Mouse (Mus musculus) right cerebral cortex, postnatal 25 days (tissue): Measurements from ENCODE around the gene B3gnt6.

Experiments
- DNase-seq: peaks from one replicate; pipeline ENCODE4 v3.0.0; 2022

Gene B3gnt6

DNA sequence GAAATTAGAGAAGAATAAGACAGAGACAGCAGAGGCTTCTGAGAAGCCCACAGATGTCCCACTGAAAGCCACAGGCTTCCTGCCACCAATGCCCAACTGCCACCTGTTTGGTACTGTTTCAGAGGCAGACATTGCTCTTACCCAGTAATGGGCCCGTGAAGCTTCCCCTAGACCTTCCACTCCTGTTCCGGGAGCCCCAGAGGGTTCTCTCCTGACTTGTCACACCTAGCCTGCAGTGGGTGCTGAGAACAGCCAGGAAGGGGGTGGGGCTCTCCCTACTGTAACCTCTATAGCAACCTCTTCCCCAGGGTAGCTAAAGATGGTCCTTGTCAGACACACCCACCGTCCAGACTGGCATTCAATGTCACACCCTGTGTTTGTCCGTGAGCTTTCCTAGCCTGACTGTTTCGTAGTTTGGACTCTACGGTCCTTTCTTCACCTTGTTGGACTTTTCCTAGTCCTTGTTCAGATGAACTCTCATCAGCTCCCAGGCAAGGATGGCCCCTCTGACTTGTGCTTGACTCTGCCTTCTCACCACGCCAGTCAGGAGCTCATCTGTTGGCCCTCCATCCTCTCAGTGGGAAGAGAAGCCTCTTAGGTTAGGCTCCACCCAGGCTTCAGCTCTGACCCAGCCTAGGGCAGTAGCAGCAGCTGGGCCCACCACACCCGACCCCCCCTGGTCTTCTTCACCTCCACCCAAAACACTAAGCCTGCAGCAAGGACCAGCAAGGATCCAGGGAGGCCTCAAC is 22.8 kb downstream of the B3gnt6 start:
- no peak for DNase-seq

DNA sequence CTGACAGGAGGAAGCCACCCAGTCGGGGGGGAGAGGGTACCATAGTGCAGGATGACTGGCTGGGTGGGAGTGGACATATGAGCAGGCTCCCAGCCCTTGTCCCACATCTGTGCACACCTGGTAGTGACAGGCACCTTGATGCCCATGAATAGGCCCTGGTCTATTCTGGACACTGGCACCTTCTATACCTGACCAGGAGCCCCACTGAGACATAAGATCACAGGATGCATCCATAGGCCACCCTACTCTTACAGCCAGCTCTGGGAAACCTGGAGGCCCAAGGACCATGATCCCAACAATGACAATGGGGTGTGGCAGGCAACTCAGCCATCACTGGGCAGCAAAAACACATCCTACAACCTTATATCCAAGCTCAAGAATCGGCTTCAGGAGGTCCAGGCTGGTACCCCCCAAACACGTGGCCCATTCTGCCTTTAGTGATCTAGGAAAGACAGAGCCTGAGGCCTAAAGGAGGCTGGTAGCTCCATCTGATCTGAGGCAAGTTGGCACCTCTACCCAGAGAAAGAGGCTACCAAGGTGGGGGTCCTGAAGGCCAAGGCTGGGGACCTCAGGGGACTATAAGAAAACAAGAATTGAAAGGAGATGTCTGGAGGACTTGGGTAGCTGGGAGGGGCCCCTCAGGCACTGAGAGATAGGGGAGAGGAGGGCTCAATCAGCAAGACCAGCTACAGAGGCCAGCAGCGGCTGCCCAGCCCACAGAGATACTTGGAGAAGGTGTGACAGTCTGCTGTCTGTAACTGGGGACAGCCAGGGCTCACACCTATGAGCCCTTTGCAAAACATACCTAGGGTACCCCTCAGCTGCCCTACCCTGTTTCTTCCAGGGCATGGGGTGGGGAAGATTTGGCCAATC is 24.2 kb downstream of the B3gnt6 start:
- DNase-seq: no peak

DNA sequence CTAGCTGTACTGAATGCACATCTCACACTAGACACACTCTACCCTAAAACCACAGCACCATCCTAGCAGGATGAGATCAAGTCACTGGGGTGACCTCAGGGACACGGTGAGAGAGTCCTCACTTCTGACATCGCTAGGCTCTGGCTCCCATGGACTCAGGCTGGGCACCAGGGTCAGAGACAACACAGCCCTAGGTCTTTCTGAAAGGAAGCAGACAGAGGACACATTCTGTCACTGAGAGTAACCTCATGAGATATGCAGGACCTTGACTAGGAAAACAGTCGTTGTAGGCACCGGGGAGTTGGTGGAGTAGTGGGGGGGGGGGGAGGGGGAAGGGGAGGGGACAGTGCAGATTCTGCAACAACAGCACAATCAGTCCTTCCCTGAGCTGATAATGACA is 25.9 kb downstream of the B3gnt6 start:
- DNase-seq: no peak

DNA sequence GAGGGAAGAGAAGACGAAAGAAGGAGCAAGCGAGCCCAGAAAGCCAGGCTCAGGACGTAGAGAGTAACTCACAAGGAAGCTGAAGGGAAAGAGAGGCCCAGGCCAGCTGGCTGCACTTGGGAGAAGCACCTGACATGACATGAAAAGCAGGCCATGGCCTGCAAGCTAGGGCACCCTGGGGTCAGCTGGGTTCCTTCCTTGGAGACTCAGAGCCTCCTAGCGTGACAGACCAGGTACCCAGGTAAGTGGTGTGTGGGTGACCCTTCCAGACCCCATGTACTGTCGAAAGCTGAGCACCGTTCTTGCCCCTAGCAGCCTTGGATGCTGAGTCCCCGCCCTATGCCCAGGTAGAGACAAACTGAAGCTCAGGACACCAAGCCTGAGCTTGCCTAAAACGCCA is 26.6 kb downstream of the B3gnt6 start:
- no peak for DNase-seq

DNA sequence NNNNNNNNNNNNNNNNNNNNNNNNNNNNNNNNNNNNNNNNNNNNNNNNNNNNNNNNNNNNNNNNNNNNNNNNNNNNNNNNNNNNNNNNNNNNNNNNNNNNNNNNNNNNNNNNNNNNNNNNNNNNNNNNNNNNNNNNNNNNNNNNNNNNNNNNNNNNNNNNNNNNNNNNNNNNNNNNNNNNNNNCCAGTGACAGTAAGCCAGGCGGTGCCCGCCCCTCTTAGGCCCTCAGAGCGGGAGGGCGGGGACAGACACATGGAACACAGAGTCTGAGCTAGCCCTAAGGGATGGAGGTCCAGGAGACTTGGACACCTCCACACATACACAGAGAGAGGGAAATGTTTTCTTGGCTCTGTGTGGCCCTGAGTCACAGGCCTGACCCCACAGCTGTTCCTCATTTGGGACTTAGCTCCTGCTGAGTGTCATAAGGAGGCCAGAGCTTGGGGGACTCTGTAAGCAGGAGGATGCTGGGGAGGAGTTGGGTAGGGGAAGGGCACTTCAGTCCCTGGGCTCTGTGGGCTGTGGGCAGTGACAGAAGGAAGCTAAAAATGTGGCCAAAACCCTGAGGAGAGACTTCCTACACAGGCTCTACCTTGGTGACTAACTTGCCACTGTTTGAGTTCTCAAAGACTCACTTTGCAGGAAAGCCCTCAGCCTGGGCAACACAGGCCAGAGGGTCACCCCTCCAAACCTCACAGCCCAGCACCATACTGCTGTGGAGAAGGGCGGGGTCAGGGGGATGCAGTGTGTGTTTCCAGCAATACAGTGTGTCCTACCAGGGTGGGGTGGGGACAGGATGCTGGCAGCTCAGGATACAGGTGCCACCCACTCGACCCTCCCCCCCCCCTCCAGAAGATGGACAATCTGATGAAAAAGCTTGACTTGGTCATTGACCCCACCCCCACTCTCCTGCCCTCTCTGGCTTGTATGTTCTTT is 27.9 kb downstream of the B3gnt6 start:
- no peak for DNase-seq

DNA sequence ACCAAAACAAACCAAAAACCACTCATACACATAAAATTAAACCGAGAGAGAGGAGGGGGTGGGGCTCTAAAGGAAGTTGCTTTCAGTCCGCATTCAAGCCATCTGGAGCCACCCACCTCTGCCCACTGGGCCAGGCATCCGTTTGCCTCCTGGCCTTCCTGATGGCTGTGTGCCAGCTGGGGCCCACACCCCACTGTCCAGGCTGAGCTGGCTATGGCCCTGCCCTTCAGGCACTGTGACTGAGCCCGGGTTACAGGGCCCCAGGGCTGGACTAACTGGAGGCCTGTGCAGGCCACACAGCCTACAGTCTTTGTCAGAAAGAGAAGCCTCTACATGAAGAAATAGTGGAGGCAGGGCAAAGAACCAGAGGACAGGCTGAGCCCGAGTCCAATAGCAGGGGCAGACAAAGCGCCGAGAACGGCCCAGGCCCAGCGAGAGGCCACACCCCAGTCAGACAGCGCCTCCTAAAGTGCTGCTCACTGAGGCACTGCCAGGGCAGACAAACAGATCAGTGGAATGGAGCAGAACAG is 34.2 kb downstream of the B3gnt6 start:
- DNase-seq: no peak

DNA sequence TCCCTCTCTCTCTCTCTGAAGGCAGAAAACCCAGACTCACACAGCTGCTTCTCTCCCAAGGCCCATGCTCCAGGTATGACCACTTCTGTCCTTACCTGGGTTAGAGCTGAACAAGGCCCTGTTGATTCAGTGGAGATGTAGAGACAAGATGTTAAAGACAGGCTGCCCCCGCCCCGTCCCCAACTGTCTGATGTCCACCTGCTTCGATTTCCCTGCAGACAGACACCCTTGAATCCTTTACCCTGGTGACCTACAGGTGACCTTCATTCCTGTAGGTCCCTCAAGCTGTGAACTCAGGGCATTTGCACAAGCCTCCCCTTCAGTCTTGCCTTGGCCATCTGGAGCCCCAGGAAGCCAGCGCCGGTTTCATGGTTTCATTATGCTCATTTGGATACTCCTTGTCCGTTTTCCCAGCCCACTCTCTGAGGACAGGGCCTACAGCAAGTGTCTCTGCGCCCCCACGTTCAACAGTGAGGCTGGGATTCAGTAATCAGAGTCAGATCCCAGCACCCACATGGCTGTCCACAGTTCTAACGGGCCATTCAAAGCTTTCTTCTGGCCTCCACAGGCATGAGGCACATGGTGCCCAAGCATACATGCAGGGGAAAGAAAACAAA is 34.8 kb downstream of the B3gnt6 start:
- no peak for DNase-seq

DNA sequence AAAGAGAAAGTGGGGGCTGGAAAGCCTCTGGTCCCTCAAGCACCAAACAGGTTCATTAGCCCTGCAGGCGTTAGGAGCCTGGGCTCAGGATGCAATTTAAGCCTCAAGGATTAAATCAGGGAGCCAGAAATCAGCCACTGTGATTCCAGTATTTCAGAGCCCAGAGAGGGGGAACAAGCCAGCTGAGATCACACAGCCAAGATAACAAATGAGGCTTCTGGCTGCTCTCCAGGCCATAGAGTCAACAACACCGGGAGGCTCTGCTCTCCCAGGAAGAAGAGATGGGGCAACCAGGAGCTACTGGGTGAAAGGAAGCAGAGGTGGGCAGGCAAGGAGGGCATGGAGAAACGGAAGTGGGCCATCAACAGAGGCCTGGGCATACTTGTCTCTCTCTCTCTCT is 35.6 kb downstream of the B3gnt6 start:
- no peak for DNase-seq

DNA sequence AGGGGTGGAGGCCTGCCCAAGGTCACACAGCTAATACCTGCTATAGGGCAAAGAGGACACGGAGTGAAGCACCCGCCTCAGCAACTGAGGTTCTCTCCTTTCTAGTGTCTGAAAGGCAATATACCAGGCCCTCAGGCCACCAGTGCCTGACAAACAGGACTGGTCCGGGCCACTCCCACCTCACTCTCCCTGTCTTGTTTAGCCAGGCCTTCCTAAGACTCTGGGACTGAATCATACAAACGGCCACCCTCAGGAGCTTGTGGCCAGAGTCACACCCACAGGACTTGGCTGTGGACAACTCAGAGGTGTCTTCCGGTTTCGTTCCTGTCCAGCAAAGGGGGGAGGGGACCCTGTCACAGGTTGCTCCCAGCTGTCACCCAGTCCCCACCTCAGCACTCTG is 37.0 kb downstream of the B3gnt6 start:
- DNase-seq: no peak

DNA sequence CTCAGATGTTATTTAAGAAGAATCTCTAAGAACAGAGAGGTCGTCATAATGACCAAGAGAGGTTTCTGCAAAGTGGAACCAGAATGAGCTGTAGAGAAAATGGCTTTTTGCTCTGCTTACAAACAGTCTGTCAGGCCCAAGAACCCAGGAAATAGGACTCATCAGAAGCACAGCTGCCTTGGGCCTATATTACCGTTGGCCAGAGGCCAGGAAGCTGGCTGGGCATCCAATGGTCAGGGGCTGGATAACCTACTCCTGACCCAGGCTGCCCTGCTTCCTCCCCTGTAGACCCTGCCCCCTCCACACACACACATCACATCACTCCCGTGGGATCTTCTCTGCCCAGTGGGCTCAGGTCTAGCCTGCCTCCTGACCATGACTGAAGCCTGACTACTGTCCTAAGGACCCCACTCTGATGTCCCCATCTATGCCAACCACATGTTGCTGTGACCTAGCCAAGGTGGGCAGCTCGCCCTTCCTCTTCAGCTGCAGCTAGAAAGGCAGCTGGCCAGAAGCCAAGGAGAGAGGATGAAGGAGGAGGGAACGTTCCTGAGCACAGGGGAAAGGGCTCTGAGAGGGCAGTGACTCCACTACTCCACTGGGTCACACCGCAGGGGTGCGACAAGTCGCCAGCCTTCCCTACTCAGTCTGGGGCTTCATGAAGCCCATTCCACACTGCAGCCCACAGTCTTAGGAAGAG is 39.1 kb downstream of the B3gnt6 start:
- DNase-seq: no peak

DNA sequence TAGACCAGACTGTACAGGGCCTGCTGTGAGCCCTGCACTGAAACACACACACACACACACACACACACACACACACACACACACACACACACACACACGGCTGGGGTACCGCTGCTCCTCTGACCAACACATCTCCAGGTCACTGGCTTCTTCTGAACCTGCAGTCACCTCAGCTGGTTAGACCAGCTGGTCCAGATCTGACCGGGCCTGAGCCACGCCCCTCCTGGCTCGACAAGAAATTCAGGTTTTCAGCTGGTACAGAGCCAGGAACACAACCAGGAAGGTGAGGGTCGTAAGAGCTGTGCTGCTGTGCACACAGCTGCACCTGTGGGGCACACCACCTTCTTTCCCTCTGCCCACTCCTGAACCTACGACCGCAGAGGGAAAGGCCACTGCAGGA is 40.8 kb downstream of the B3gnt6 start:
- DNase-seq: no peak

DNA sequence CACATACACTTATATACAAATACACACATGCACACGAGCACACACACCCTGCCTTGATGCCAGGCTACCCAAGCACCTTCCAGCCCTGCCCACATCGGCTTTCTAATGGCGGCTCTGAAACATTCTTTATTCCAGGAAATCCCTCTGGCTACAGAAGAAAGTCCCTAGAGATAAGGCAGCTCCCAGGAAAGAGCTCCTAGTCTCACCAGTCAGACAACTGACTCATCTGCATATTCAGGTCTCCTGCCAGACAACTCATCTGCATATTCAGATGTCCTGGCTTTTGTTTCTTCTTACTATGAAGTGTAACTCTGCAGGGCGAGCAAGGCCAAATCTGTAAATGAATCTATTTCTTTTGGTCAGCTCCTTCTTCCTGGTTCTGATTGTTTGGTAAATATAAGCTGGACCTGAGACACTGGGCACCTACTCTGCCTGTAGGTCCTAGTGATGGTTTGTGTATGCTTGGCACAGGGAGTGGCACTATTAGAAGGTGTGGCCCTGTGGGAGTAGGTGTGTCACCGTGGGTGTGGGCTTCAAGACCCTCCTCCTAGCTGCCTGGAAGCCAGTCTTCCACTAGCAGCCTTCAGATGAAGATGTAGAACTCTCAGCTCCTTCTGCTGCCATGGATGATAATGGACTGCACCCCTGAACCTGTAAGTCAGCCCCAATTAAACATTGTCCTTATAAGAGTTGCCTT is 41.5 kb downstream of the B3gnt6 start:
- no peak for DNase-seq

DNA sequence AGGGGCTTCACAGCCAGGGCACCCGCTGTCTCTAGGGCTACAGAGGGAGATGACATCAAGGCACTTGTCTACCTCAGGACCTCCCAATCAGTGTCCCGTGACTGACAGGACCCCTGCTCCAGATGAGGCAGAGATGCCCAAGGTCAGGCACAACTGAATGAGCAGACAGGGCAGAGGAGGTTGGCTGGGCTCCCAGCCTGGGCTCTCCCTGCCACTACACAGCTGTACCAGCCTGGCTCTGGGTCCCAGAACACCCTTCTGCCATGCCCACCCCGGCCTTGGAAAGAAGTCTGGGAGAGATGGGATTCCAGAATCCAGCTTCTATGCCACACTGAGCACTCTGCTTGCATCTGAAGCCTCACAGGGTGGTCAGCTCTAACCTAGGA is 43.0 kb downstream of the B3gnt6 start:
- DNase-seq: no peak

DNA sequence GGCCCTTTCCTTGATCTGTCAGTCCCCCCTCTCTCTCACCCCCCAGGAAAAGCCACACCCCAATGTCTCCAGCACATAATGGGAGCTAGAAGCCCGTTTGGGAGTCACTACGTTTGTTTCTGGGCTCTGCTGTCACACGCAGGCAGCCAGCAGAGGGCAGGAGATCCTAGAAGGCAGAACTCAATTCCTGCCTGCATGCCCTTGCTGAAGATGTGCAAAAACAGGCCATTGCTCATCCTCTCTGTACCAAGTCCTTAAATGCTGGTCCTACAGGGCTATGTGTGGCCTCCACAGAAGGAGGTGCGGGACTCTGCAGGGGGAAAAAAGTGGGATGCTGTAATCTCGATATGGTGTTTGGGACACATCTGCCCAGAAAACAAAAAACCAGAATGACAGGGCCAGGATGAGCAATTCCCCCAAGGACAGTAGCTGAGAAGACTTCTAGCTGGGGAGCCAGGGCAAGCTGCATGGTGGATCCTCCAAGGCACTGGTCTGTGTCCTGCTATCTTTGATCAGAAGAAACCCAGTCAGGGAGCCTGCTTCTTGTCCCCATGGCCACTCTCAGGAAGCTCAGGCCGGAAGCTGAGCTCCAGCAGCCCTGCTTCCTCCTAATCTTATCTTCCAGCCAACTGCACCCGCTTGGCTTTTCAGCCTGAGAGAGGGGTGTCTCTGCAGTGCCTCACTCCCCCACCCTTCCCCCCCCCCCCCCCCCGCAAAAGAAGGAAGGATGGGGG is 43.6 kb downstream of the B3gnt6 start:
- peak; percentile 70 for DNase-seq

DNA sequence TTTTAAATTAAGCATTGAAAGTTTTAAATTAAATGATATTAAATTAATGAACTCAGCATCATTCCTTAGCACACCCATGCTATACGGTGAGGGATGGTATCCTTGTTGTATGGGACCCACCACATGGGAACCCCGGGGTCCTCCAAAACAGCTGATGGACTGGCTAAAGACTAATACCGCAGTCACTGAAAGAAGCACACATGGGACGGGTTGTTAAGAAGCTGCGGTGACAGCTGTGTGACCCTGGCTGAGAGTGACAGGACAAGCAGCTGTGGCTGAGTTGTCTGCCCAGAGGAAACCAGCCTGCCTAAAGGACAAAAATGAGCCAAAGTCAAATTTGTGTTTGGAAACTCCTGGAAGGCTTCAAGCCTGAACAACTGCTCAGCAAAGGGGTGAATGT is 45.4 kb downstream of the B3gnt6 start:
- DNase-seq: no peak

DNA sequence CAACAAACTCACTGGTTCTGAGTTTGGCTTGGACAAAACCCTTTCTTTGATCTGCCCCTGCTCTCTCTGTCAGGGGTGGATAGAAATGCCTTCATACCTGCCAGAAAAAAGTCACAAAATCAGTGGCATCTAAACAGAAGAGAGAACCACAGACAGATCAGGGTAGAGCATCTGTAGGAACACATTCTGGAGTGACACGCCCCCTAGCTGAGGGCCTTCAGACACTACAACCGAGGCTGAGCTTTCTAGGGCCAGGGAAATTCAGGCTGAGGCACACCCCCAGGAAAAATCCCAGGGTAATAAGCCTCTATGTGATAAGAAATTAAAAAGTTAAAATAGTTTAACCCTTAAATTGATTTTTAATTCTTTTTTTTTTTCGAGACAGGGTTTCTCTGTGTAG is 45.9 kb downstream of the B3gnt6 start:
- DNase-seq: no peak

DNA sequence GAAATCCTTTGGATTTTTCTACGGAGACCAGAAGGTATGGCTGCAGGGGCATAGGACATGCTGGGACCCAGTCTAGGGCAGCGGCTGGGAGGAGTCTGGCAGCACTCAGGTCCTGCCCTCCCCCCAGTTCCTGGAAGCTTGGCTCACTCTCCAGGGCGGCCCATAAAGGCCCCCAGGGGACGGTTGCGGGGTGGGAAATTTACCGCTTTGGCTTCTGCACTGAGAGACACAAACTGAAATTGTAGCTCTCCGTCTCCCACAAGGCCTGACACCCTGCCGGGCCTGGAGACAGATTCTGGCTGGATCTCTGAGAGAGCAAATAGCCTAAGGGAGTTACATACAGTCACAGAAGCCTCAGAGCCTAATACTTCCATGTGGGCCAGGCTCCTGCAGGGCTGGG is 46.9 kb downstream of the B3gnt6 start:
- no peak for DNase-seq

DNA sequence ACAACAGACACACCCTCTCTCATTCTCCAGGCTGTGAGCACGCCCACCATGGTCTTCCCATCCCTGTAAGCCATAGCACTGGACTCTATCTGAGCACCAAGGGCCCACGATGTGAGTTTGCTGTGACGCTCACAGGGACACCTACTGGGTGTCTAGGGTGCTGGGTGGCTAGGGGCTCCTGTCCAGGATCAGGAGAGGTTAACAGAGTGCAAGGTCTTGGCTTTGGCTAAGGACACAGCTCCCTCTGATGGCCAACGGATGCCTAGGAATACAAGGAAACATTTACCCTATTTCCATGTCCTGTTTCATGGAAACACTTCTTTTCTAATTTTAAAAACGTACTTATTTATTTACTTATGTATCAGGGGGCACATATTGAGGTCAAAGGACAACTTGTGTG is 48.8 kb downstream of the B3gnt6 start:
- DNase-seq: no peak

DNA sequence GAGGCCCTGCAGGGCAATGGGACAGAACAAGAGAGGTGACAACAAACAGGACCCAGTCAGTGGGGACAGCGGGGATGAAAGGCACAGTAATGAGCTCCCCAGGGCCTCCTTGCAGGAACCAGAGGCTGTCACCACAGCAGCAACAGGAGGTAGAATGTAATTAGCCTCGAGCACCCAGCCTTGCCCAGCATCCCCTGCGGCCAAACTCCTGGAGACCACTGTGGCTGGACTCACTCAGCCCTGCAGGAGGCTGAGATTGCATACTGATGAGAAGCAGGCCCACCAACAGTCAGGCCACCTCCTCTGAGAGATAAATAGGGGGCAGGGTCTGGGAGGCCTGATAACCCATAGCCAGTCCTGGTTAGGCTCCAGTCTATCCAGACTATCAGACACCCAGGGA is 49.5 kb downstream of the B3gnt6 start:
- DNase-seq: no peak

DNA sequence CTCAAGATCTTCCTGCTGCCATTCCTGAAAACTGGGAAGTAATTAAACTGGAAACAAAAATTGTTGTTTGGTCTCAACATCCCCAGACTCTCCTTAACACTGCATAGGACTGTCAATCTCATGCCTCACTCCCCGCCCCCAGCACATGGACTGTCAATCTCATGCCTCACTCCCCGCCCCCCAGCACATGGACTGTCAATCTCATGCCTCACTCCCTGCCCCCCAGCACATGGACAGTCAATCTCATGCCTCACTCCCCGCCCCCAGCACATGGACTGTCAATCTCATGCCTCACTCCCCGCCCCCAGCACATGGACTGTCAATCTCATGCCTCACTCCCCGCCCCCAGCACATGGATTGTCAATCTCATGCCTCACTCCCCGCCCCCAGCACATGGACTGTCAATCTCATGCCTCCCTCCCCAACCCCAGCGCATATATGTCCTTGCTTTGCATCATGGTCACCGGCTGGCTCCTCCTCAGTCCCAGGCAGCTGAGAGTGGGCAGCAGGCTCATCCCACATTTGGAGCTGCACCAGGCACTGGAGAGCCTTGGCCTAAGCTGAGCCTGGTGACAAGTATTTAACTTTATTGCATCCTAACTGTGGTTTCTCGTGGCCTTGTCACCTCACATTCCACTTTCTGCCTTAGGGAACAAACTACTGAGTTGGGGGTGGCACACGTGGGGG is 50.4 kb downstream of the B3gnt6 start:
- DNase-seq: no peak
